Mouse (Mus musculus) C2C12 (cell line): ENCODE results near the gene Kat14. TPM values are rescaled to one million over a fixed set of nuclear protein-coding genes. Genes with fewer than 3 reads are reported as not detected.

ENCODE experiments used
- H3K27me3 ChIP-seq: one replicate; pipeline ENCODE4 v1.6.1; 2011; ENCODE audit not compliant: control insufficient read depth, insufficient read depth, insufficient read length
- H3K36me3 ChIP-seq: one replicate; pipeline ENCODE4 v1.6.1; 2011; ENCODE audit not compliant: control insufficient read depth, insufficient read depth
- H3K4me3 ChIP-seq: one replicate; pipeline ENCODE4 v1.5.1; 2011; ENCODE audit warnings: mild to moderate bottlenecking, control low read depth; ENCODE audit not compliant: poor library complexity, insufficient read depth, severe bottlenecking
- H3K79me2 ChIP-seq: one replicate; pipeline ENCODE4 v1.6.1; 2011; ENCODE audit not compliant: control insufficient read depth, insufficient read depth
- H3K79me3 ChIP-seq: one replicate; pipeline ENCODE4 v1.6.1; 2011; ENCODE audit warnings: low read depth, control low read depth
- H3ac ChIP-seq: one replicate; pipeline ENCODE3; 2011; ENCODE audit warnings: low read depth; ENCODE audit not compliant: control insufficient read depth, insufficient read length
- CEBPB ChIP-seq: IDR thresholded peaks from one replicate; pipeline ENCODE4 v1.6.1; 2011; ENCODE audit warnings: low read depth, mild to moderate bottlenecking, control low read depth, moderate library complexity
- CTCF ChIP-seq: IDR thresholded peaks from one replicate; pipeline ENCODE4 v1.5.1; 2011; ENCODE audit not compliant: control insufficient read depth, insufficient read depth, insufficient read length
- FOSL1 ChIP-seq: IDR thresholded peaks from one replicate; pipeline ENCODE4 v1.8.0; 2011; ENCODE audit warnings: mild to moderate bottlenecking, low read length; ENCODE audit not compliant: poor library complexity, insufficient read depth, severe bottlenecking
- MAX ChIP-seq: IDR thresholded peaks from one replicate; pipeline ENCODE4 v1.6.1; 2011; ENCODE audit warnings: mild to moderate bottlenecking, control low read depth
- MYOD1 ChIP-seq: IDR thresholded peaks from one replicate; pipeline ENCODE4 v1.6.1; 2011; ENCODE audit warnings: low read depth; ENCODE audit not compliant: control insufficient read depth, insufficient read length
- MYOG ChIP-seq: IDR thresholded peaks from one replicate; pipeline ENCODE4 v1.6.1; 2011; ENCODE audit not compliant: control insufficient read depth, insufficient read length; ENCODE audit errors: extremely low read depth
- USF1 ChIP-seq: IDR thresholded peaks from one replicate; pipeline ENCODE4 v1.6.1; 2011; ENCODE audit warnings: low read depth, mild to moderate bottlenecking, control low read depth, moderate library complexity
- polyA plus RNA-seq: library from polyadenylated mRNA; unstranded; fragments of >200 nt; fragmentation: generic; extraction: Trizol; gene quantifications from one replicate; pipeline ENCODE4 v1.2.1, GENCODE M21; 2012; ENCODE audit warnings: missing spikeins

The Kat14 gene
- polyA plus RNA-seq, 1 experiment: 32.6 TPM

DNA sequence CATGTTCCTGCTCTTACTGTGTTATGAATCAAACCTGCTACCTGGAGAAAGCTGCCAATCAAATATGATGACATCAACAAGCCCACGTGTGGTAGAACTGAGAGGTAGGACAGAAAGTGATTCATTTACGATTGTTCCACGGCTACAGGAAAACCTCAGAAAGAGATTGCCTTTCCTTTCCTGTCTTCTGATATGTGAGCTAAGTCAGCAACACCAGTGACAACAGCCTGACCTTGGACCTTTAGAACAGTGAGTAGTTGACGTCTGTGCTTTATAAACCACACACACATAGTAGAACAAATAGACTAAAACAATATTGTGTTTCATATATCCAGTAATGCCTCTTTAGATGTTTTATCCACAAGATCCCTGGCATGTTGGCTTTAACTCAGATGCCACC lies 25.6 kb upstream of the Kat14 start:
- Histone ChIP-seq H3ac (no peak overlapping the region), H3K4me3 (no peak overlapping the region), H3K79me2 (no peaks in the 10 kb centered on the region), H3K79me3 (no peaks in the 10 kb centered on the region), H3K36me3 (no peaks in the 10 kb centered on the region), H3K27me3 (peaks cover 6% of the 10 kb centered on the region)
- TF ChIP-seq USF1: no peak
- TF ChIP-seq CEBPB: no peak
- TF ChIP-seq CTCF: no peak
- no peak for TF ChIP-seq MAX
- TF ChIP-seq MYOG: no peak
- TF ChIP-seq FOSL1: no peak
- no peak for TF ChIP-seq MYOD1

DNA sequence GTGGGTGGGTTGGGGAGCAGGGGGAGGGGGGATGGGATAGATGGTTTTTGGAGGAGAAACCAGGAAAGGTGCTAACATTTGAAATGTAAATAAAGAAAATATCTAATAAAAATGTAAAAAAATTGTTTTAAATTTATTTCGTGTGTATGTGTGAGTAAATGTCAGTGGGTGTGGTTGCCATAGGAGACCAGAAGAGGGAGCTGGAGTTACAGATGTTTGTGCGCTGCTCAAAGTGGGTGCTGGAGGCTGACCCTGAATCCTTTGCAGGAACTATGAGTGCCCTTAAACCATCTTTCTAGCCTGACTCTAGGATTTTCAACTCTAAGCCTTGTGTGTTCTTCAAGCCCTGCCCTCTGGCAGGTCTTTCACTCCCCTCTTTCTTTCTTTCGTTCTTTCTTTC lies 20.3 kb upstream of the Kat14 start:
- Histone ChIP-seq H3K79me3 (no peaks in the 10 kb centered on the region), H3K36me3 (no peaks in the 10 kb centered on the region), H3K79me2 (no peaks in the 10 kb centered on the region), H3ac (no peak overlapping the region), H3K4me3 (no peak overlapping the region), H3K27me3 (peaks cover 6% of the 10 kb centered on the region)
- TF ChIP-seq USF1 (no peak), MYOG (no peak), MAX (no peak), MYOD1 (no peak), FOSL1 (no peak), CTCF (no peak), CEBPB (no peak)

DNA sequence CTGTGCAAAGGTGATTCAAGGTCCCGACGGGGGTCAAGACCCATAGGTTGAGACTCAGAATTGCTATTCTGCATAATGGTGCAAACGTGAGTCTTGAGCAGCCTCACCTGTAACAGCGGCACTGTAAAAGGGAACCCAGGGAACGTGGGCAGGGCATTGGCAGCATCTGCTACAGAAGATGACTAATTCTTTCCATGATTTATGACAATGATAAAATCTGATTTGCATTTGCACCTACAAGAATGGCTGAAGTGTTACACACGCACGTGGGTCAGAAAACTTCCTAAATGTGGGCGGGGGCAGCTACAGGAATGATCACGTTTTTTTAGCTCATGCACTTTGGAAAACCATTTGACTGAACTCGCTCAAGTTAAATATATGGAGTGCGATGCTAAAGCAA lies 15.9 kb upstream of the Kat14 start:
- H3ac ChIP-seq: no peak overlapping the region
- peaks cover 6% of the 10 kb centered on the region for H3K27me3 ChIP-seq
- no peaks in the 10 kb centered on the region for H3K36me3 ChIP-seq
- no peak for TF ChIP-seq USF1
- TF ChIP-seq CTCF: no peak
- TF ChIP-seq FOSL1: no peak
- no peak for TF ChIP-seq MAX
- TF ChIP-seq MYOG: no peak
- TF ChIP-seq MYOD1: no peak
- TF ChIP-seq CEBPB: no peak
- no peaks in the 10 kb centered on the region for H3K79me3 ChIP-seq
- no peaks in the 10 kb centered on the region for H3K79me2 ChIP-seq
- H3K4me3 ChIP-seq: no peak overlapping the region

DNA sequence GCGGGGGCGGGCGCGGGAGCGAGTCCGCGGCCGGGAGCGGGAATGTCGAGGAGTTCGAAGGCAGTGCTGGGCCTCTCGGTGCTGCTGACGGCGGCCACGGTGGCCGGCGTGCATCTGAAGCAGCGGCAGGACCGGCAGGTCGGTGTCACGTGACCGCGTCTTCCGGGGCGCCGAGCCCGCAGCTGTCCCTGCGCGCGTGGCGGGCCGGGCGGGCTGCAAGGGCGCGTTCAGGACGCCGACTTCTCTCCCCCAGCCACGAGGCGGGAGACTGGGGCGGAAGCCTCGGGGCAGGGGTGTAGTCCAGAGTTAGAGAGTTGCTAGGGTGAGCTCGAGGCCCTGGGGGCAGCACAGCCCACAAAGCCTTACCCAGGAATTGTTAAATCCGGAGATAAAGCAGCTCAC lies 238 bp downstream of the Kat14 start:
- H3K4me3 ChIP-seq: peak overlapping the region; percentile 84
- peaks cover 33% of the 10 kb centered on the region for H3K79me3 ChIP-seq

DNA sequence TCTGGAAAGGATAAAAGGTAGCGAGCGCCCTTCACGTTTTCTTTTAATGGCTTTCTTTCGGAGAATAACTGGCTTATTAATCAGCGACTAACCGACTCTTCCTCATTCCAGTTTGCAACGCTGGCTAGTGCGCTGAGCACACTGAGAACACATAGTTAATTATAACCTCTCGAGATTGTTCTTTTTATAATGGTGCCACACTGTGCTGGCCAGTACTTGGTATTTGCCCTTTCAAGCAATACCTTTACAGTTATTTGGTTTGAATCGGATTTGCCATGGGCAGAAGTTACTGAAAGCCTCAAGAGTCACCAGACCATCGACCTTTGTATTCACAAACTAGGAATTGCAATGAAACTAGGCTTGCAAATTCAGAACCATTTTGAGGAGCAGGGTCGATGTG lies 728 bp downstream of the Kat14 start:
- Histone ChIP-seq H3K4me3 (peak overlapping the region; percentile 84), H3K27me3 (no peaks in the 10 kb centered on the region), H3ac (peak overlapping the region; percentile 78), H3K79me2 (peaks cover 56% of the 10 kb centered on the region), H3K36me3 (peaks cover 32% of the 10 kb centered on the region), H3K79me3 (peaks cover 37% of the 10 kb centered on the region)
- TF ChIP-seq MYOD1 (no peak), FOSL1 (no peak), USF1 (no peak), CTCF (no peak), CEBPB (no peak), MYOG (no peak), MAX (no peak)

More for the DNA sequence above, 238 bp downstream of the Kat14 start:
- H3ac ChIP-seq: peak overlapping the region; percentile 78
- TF ChIP-seq MYOG: no peak
- no peak for TF ChIP-seq FOSL1
- TF ChIP-seq MAX: peak; percentile 91
- peak; percentile 50 for TF ChIP-seq MYOD1
- peak; percentile 79 for TF ChIP-seq USF1
- peaks cover 28% of the 10 kb centered on the region for H3K36me3 ChIP-seq
- H3K79me2 ChIP-seq: peaks cover 51% of the 10 kb centered on the region
- no peaks in the 10 kb centered on the region for H3K27me3 ChIP-seq

DNA sequence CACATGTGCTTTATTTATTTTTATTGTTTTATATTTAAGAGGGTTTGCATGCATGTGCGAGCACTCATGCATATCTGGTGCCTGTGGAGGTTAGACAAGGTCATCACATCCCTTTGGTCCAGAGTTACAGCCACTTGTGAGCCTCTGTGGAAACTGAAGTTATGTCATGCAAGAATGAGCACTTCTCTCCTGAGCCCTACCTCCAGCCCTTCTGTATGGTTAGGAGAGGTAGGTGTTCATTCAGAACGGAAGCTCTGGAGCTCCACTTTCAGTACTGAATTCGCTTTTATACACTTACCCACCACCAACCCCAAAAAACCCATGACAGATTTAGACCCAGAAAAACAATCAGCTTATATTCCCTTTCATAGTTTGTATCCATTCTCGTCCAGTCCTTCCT lies 2.8 kb downstream of the Kat14 start:
- Histone ChIP-seq H3K4me3 (no peak overlapping the region), H3K36me3 (peaks cover 52% of the 10 kb centered on the region), H3K27me3 (no peaks in the 10 kb centered on the region), H3K79me2 (peaks cover 57% of the 10 kb centered on the region), H3ac (no peak overlapping the region), H3K79me3 (peaks cover 37% of the 10 kb centered on the region)
- no peak for TF ChIP-seq USF1
- no peak for TF ChIP-seq MYOG
